Mouse (Mus musculus) ES-E14 (cell line): ENCODE results near the gene Ttll9. TPM values are rescaled to one million over a fixed set of nuclear protein-coding genes. Genes with fewer than 3 reads are reported as not detected.

Source experiments
- DNase-seq: peaks from one replicate; pipeline ENCODE4 v3.0.0-alpha.2; 2013; ENCODE audit warnings: low read depth, low spot score
- H3K27ac ChIP-seq: 2 replicates; pipeline ENCODE4 v1.5.1; 2012; ENCODE audit warnings: low read depth, mild to moderate bottlenecking, low read length, moderate library complexity, mixed read lengths; ENCODE audit not compliant: poor library complexity, insufficient read depth, severe bottlenecking
- H3K36me3 ChIP-seq: 2 replicates; pipeline ENCODE4 v1.6.1; 2012; ENCODE audit warnings: mild to moderate bottlenecking, low read length, moderate library complexity, mixed read lengths; ENCODE audit not compliant: control insufficient read depth, poor library complexity, insufficient read depth, severe bottlenecking
- H3K4me1 ChIP-seq, 2 experiments: fragments of 150-350 bp in 1 of 2; sonication (generic) in 1 of 2; 2 replicates each; pipeline ENCODE4 v1.6.1; 2012; ENCODE audit warnings: low read length in 2 of 2, mild to moderate bottlenecking in 1 of 2, mixed read lengths in 1 of 2; ENCODE audit not compliant: control insufficient read depth in 2 of 2, insufficient read depth in 2 of 2, poor library complexity in 1 of 2
- H3K4me3 ChIP-seq, 2 experiments: fragments of 150-350 bp in 1 of 2; sonication (generic) in 1 of 2; 2 replicates each; pipeline ENCODE4 v1.5.1; 2012; ENCODE audit warnings: low read length in 2 of 2, low read depth in 1 of 2, mild to moderate bottlenecking in 1 of 2, mixed read lengths in 1 of 2; ENCODE audit not compliant: insufficient read depth in 1 of 2, poor library complexity in 1 of 2, severe bottlenecking in 1 of 2
- H3K9ac ChIP-seq: 2 replicates; pipeline ENCODE4 v1.6.1; 2012; ENCODE audit warnings: low read depth, mild to moderate bottlenecking, low read length, mixed read lengths; ENCODE audit not compliant: poor library complexity, insufficient read depth, severe bottlenecking
- H3K9me3 ChIP-seq: fragments of 150-350 bp; sonication (generic); 2 replicates; pipeline ENCODE4 v1.6.1; 2012; ENCODE audit warnings: low read depth, mild to moderate bottlenecking, low read length; ENCODE audit not compliant: control insufficient read depth, insufficient read depth
- CHD2 ChIP-seq: IDR thresholded peaks from 2 replicates; pipeline ENCODE4 v1.6.1; 2014; ENCODE audit warnings: mild to moderate bottlenecking, low read depth, low read length, inconsistent platforms
- HCFC1 ChIP-seq: IDR thresholded peaks from 2 replicates; pipeline ENCODE4 v1.6.1; 2012; ENCODE audit warnings: low read length, inconsistent platforms, borderline replicate concordance; ENCODE audit not compliant: insufficient read depth
- MAFK ChIP-seq: IDR thresholded peaks from 2 replicates; pipeline ENCODE4 v1.6.1; 2014; ENCODE audit warnings: mild to moderate bottlenecking, low read depth, low read length, inconsistent platforms; ENCODE audit not compliant: insufficient read depth
- ZC3H11A ChIP-seq: IDR thresholded peaks from 2 replicates; pipeline ENCODE4 v1.6.1; 2012; ENCODE audit warnings: low read depth, mild to moderate bottlenecking, inconsistent platforms, low read length, borderline replicate concordance
- ZNF384 ChIP-seq: IDR thresholded peaks from 2 replicates; pipeline ENCODE4 v1.6.1; 2012; ENCODE audit warnings: low read depth, low read length, inconsistent platforms
- in situ Hi-C, 2 experiments: fragments of 600-800 bp; cut with MboI; formaldehyde crosslinking; loops; one replicate each; pipeline ENCODE4 v1.15.1; 2025; ENCODE audit warnings: low sequenced_read_pairs in 2 of 2, inconsistent platforms in 1 of 2; ENCODE audit not compliant: unreplicated experiment in 2 of 2
- total RNA-seq: library from RNA; depleted of rRNA; stranded (reverse); fragments of 300-350 nt; gene quantifications from 2 replicates; pipeline ENCODE4 v1.2.3, GENCODE M21; 2012

Ttll9 gene
- total RNA-seq, 1 experiment: 1.2 TPM

DNA sequence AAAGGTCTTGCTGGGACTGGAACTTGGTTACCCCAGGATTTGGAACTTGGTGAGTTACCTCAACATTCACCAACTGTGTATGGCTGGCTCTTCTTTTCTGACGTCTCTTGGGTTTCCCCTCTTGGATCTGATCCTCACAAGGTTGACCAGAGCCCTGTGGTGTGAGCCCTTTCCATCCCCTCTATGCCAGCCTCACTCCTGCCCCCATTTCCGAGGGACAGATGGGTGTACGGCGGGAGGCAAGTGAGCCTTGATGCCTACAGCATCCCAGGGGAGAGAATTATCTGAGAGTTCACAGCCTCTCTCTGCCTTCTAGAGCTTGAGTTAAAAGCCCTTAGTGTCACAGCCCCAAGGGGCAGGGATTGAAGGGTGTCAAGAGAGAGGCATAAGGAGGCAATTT, 65.2 kb downstream of the Ttll9 start:
- H3K4me1 ChIP-seq: peaks cover 0 to 2% of the 10 kb centered on the region in 2 experiments; a peak in 1 of 4 replicates
- TF ChIP-seq HCFC1: no peak
- TF ChIP-seq MAFK: no peak
- no peak for TF ChIP-seq ZNF384
- no peak for TF ChIP-seq ZC3H11A
- no peak for TF ChIP-seq CHD2
- in situ Hi-C loops: no loop called here

DNA sequence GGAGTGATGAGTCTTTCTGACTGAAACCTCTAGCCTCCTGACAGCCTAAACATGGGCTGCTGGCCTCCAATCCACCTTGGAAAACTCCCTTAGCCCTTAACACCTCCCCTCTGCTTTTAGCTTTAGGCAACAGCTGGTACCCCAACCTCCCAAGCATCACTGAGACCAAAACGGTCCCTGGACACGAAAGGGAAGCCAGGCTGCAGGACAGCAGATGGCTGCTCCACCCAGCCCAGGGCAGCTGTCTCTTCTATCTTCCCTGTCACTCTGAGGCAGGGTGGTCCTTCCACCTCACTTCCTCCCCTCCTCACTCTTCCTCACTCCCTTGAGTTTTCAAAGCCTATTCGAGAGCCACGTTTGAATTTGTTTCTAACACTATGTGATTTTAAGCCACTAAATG, 68.1 kb downstream of the Ttll9 start:
- in situ Hi-C loops: no loop called here
- no peak for DNase-seq
- Histone ChIP-seq H3K4me1 (peaks cover 0 to 3% of the 10 kb centered on the region in 2 experiments; a peak in 1 of 4 replicates), H3K9ac (no peak overlapping the region), H3K4me3 (no peak overlapping the region), H3K36me3 (no peaks in the 10 kb centered on the region), H3K9me3 (no peaks in the 10 kb centered on the region), H3K27ac (no peak overlapping the region)
- TF ChIP-seq HCFC1: no peak

More for the DNA sequence above, 65.2 kb downstream of the Ttll9 start:
- H3K4me3 ChIP-seq: no peak overlapping the region
- H3K27ac ChIP-seq: no peak overlapping the region
- H3K9me3 ChIP-seq: no peaks in the 10 kb centered on the region
- no peak for DNase-seq
- no peak overlapping the region for H3K9ac ChIP-seq
- no peaks in the 10 kb centered on the region for H3K36me3 ChIP-seq

DNA sequence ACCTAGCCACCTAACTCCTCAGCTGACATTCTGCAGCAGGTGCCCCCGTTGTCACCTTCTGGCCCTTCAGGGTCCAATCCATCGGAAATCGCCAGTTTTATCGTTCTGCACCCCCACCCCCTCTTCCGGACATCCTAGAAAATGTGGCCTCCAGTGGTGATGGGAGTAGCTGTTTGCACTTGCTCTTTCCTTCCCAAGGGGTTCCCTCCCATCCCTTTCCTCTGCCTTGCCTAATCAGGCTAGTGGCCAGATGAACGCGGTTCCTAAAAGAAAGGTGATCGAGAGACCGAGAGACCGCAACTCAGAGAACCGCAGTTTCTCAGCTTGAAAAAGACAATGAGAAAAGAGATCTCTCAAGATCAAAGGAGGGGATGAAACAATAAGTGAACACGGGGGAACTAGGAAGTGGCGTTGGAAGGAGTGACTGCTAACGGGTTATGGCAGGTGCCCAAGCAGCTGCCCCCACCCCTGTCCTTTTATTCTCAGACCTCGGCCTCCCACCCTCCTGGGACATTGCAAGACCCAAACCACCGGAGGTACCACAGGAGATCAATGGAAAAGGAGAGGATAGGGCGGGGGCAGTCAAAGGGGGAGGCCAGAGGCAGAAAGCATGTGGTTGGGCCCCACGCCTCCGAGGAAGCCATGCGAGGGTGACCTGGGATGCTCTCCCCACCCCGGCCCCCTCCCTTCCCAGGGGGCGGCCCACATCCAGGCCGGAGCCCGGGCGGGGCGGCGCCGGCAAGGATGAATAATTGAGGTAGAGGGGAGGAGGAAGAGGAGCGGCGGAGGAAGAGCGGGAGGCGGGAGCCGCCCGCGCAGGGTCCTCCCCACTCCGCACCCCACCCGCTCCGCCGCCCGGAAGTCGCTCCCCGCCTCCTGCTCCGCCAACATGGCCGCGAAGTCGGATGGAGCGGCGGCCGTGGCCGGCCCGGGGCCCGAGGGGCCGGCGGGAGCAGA, 69.1 kb downstream of the Ttll9 start, which contains the start of gene Xkr7:
TSS of gene Xkr7 (plus strand) at position 727 of the 957 bp plus-strand sequence.
- no peak for DNase-seq
- Histone ChIP-seq H3K9me3 (no peaks in the 10 kb centered on the region), H3K36me3 (no peaks in the 10 kb centered on the region), H3K9ac (peak within 1 kb of the TSS; percentile 33), H3K4me3 (peak within 1 kb of the TSS; percentile 67 to 69), H3K4me1 (peaks cover 0 to 3% of the 10 kb centered on the region in 2 experiments; a peak in 1 of 4 replicates), H3K27ac (no peak within 1 kb of the TSS)
- in situ Hi-C loops: no loop called here
- TF ChIP-seq HCFC1: no peak
- TF ChIP-seq CHD2: no peak
- no peak for TF ChIP-seq ZNF384
- no peak for TF ChIP-seq MAFK
- no peak for TF ChIP-seq ZC3H11A

DNA sequence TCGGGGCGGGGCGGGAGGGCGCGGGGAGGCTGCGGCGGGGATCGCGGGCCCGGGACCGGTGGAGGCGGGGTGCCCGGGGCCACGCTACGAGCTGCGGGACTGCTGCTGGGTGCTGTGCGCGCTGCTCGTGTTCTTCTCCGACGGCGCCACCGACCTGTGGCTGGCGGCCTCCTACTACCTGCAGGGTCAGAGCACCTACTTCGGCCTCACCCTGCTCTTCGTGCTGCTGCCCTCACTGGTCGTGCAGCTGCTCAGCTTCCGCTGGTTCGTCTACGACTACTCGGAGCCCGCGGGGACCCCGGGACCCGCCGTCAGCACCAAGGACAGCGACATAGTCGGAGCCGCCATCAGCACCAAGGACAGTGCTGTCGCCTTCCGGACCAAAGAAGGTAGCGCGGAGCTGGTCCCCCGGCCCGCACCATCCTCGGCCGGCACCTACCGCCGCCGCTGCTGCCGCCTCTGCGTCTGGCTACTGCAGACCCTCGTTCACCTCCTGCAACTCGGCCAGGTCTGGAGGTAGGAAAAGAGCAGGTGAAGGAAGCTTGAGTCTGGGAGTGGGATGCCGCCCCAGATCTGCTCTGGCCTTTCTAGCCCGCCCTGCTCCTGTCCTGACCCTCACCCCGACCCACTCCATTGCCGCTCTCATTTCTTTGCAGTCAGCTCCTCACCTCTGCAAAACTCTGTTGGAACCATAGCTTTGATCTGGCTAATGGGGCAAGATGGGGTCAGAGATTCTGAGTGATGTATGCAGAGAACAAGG, 70.0 kb downstream of the Ttll9 start:
- peaks cover 0 to 3% of the 10 kb centered on the region in 2 experiments; a peak in 1 of 4 replicates for H3K4me1 ChIP-seq
- H3K27ac ChIP-seq: no peak overlapping the region
- H3K9me3 ChIP-seq: no peaks in the 10 kb centered on the region
- H3K4me3 ChIP-seq: peak overlapping the region; percentile 67 to 69
- in situ Hi-C loops: no loop called here
- H3K9ac ChIP-seq: no peak overlapping the region
- no peak for TF ChIP-seq ZC3H11A
- peak; percentile 62; the same call in 1 of the 2 replicates for TF ChIP-seq HCFC1
- TF ChIP-seq ZNF384: no peak
- peak; percentile 73 for DNase-seq
- H3K36me3 ChIP-seq: no peaks in the 10 kb centered on the region
